Mouse (Mus musculus): ENCODE measurements around the gene Tbx10. TPM values are rescaled to one million over a fixed set of nuclear protein-coding genes. Genes with fewer than 3 reads are reported as not detected.
"Not testable (repeated sequence)": the region's sequence is repeated elsewhere in the genome, so short reads cannot be mapped to it uniquely, and the experiment has no call there.

Tbx10 gene
- total RNA-seq, 2 experiments from 2014 or later: not detected

DNA sequence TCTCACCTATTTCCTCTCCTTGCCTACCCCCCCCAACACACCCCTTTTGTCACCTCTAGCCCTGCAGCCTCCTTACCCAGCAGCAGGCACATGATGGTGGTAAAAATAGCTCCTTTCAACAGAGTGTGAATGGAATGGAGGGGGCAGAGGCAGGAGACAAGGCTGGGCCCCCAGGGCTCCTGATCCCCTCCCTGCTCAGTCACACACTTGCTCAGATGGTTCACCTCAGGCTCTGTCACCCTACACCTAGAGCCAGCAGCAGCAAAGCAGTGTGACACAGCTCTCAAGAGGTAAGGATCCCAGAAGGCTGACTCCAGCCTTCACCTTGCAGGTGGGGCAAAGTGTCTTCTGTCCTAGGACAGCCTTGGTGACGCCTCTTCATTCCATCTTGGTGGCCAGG lies 10.6 kb downstream of the Tbx10 start, which contains the start of gene Doc2g:
Gene Doc2g (plus strand): TSS at position 202 of the 400 bp plus-strand sequence.
- no peak for DNase-seq (ENCODE audit: low spot score)

GRCm38 (mm10) chr19:4003641-4004040 lies 11.1 kb downstream of the Tbx10 start:
- no peak for DNase-seq (ENCODE audit: low spot score)

GRCm38 (mm10) chr19:4004331-4004730 lies 11.8 kb downstream of the Tbx10 start:
- no peak for DNase-seq (ENCODE audit: low spot score)

DNA sequence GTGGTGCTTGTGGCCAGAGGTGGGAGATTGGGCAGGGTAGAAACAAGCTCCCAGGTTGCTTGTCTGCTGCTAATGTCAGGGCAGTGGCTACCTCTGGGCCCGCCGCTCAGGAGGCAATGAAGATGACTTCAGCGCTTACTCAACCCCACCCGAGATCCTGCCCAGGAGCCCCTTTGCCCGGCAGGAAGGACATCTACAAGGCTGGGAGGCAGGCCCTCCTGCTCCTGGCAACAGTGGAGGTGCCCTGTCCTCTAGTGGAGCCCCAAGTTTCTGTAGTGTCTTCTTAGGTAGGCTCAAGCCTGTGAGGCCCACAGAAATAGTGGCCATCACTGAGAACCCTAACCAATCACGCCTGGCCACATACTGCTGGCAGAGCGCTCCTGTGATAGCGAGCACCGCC lies 12.5 kb downstream of the Tbx10 start:
- no peak for DNase-seq (ENCODE audit: low spot score)

- DNase-seq (ENCODE audit: low spot score): no peak
Measured at GRCm38 (mm10) chr19:4005971-4006370, 13.4 kb downstream of the Tbx10 start.

- DNase-seq (ENCODE audit: low spot score): no peak
Measured at GRCm38 (mm10) chr19:4011086-4011485, 18.5 kb downstream of the Tbx10 start.

- peak; percentile 98 for DNase-seq (ENCODE audit: low spot score)
Measured at GRCm38 (mm10) chr19:4012432-4013022, 20.0 kb downstream of the Tbx10 start, which contains the start of gene Ndufv1. Ndufv1 (minus strand) TSS chr19:4012806.

DNA sequence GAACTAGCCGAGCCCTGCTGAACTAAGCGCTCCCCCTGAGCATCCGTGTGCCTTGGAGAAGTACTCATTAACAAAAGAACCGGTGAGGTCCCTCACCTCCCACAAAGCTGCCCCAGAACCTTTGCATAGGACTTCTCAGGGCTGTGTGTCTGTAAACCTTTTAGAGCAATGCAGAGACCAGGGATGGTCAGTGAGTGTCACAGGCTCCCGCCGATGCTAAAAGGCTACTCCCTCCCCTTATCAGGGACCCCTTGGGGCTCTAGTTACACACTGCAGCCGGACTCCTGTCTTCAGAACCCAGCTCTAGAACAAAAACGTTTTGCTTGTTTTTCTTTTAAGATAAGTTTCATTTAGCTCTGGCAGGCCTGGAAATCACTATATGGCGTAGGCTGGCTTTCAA lies 20.5 kb downstream of the Tbx10 start:
- DNase-seq (ENCODE audit: low spot score): no peak

DNA sequence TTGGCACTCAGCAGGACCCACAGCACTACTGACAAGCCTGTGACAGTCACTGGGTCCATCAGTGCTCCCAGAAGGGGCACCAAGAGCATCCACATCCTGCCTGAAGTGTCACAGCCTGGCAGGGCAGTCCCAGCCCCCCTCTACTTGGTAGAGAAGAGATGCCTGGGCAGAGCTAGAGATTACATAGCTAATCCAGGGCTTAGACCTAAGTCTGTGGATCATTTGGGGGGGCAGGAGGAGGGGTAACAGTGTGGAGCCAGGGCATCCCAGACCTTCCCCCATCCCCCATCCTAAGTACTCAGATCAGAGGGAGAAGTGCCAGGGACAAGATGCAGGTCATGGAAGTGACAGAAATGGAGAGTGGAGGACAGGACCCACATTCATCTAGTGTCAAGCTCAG lies 22.2 kb downstream of the Tbx10 start:
- DNase-seq (ENCODE audit: low spot score): no peak

DNA sequence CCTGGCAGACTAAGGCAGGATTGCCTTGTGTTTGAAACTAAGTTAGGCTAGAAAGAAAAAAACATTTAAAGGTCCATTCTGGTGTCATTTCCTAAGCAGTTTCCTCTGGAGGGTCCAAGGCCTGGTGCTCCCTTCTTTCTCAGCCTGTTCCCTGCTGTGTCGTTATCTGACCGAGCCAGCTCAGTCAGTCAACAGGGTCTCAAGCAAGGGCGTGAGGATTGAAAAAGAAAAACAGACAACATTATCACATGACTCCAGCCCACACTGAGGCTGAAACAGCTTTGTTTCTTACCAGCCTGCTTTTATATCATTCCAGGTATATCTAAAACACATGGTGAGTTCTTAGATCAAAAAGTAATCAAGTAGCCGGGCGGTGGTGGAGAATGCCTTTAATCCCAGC lies 23.1 kb downstream of the Tbx10 start:
- DNase-seq (ENCODE audit: low spot score): no peak

DNA sequence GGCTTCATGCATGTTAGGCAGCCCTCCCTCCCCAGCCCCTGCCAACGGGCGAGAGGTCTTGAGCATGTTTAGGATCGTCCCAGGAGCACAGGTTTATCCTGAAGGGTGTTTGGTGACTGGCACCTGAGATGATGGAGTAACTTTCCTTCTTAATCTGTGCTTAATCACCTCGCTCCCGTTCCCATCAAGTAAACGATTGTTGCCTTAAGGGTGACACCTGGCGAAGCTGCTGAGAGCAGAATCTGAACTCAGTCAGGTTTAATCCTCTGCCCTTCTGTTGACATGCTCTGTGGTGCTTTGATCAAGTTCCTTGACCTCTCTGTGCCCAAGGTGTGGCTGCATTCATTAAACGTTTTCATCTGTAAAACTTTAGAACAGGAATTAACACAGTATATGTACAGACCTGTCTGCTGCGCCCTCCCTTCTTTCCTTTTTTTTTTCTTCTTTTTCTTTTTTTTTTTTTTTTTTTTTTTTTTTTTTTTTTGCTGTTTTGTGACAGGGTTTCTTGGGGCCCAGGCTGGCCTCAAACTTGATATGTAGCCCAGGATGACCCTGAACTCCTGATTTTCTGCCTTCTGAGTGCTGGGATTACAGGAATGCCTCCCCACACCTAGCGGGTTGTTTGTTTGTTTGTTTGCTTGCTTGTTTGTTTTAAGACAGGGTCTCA lies 25.5 kb downstream of the Tbx10 start:
- DNase-seq (ENCODE audit: low spot score): no peak

- DNase-seq (ENCODE audit: low spot score): peak; percentile 92
Measured at GRCm38 (mm10) chr19:4018743-4019583, 26.4 kb downstream of the Tbx10 start.

DNA sequence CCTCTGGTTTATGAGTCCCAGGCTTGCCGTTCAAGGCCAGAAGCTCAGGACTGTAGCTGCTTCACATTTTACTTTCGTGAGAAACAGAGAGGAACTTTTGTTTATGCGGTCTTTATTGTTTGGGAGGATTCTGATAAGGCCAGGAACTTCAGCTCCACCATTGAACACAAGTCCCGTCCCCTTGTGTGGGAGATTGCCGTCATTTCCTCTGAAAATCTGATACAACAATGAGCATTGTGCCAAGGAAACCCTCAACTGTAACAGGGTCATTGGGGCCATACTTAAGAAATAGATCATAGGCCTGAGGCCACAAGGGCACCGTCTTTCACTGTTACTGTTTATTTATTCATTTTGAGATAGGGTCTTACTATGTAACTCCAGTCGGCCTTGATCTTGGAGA lies 30.6 kb downstream of the Tbx10 start:
- DNase-seq (ENCODE audit: low spot score): no peak

GRCm38 (mm10) chr19:4027576-4027975 lies 35.0 kb downstream of the Tbx10 start:
- no peak for DNase-seq (ENCODE audit: low spot score)

DNA sequence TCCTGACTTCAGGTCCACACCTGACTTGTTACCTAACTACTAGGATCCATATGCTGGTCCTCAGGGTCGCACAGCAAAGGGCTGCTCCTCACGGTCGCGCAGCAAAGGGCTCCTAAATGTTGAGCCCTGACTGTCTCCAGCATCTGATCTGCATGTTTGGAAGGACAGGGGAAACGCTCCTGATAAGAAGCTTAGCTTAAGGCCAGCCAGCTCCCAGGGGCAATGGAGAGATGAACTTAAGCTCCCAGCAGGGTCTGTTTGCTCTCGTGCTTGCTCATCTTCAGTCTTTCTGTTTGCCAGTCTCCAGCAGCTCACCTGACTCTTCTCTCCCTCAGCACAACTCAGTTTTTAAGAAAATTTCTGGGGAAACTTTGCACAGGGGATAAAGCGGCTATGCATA lies 40.1 kb downstream of the Tbx10 start:
- DNase-seq (ENCODE audit: low spot score): no peak

- no peak for DNase-seq (ENCODE audit: low spot score)
Measured at GRCm38 (mm10) chr19:4033298-4033697, 40.7 kb downstream of the Tbx10 start.

- DNase-seq (ENCODE audit: low spot score): no peak
Measured at GRCm38 (mm10) chr19:4033742-4034141, 41.2 kb downstream of the Tbx10 start.

GRCm38 (mm10) chr19:4036327-4037045 lies 43.9 kb downstream of the Tbx10 start:
- no peak for DNase-seq (ENCODE audit: low spot score)

DNA sequence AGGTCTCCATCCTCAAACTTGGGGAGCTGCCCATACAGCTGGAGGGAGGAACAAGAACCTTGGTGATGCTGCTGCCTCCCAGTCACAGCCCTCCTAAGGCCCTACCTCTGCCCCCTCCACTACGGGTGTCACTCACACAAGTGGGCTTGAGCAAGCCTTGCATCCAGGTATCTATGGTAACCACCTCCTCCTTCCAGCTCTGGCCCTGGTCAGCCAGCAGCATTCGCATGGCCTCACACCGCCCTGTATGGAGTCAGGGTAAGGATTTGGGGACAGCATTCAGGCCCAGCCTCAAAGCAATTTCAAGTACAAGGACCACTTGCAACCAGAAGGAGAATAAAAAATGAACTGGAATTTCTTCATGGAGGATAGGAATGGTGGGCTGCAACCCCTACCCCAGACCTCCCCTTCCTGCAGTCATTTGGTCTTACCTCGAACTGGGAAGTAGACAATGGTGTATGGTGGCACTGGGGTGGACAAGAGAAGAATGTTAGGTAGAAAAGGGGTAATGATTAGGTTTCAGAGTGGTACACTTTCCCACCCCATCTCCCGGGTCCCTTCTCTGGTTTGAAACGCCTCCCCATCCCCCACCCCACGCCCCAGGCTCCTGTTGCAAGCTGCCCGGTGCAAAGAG lies 44.7 kb downstream of the Tbx10 start:
- not testable (repeated sequence) for DNase-seq (ENCODE audit: low spot score)

- DNase-seq (ENCODE audit: low spot score): peak; percentile 92
Measured at GRCm38 (mm10) chr19:4037788-4038232, 45.3 kb downstream of the Tbx10 start, which contains the start of gene Gstp1. Gstp1 (minus strand) TSS chr19:4037985.

DNA sequence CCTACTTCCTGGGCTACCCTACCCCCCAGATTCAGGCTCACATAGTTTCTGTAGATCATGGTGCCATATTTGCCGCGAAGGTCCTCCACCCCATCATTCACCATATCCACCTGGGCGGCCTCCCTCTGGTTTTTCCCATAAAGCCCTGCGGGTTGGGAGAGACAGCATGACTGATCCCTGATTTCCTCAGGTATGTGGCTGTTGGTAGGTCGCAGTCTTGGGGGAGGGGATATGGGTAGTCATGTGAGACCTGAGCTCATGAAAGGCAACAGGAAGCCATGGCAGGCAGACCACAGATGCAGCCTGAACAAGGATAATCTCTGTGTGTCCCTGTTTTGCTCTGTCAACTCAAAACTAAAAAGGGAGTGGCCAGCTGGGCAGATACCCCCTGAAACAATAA lies 48.4 kb downstream of the Tbx10 start:
- DNase-seq (ENCODE audit: low spot score): not testable (repeated sequence)

Measured in gastrocnemius, adult 18-20 months (tissue).